Mouse (Mus musculus) left cerebral cortex, postnatal 4 days (tissue): ENCODE data around the gene Dbh. TPM values are rescaled to one million over a fixed set of nuclear protein-coding genes. Genes with fewer than 3 reads are reported as not detected.

Experiments used
- DNase-seq: peaks from one replicate; pipeline ENCODE4 v3.0.0-alpha.2; 2022
- intact Hi-C: fragments of 180-260 bp; cut with DNase I; formaldehyde crosslinking; loops from one replicate; pipeline ENCODE4 v1.15.1; 2025
- total RNA-seq, 2 experiments: library from RNA; stranded (reverse); gene quantifications; 2 replicates each; pipeline ENCODE4 v1.2.3; 2021

Gene Dbh
- under 1 TPM; 0.30 to 0.58 TPM for total RNA-seq

- no peak for DNase-seq
- intact Hi-C loops = no loop called here
Observed at GRCm38 (mm10) chr2:27164796-27165590, at the start of gene Dbh. TSS of gene Dbh (plus strand) at chr2:27165233.

- intact Hi-C loops = no loop called here
- no peak for DNase-seq
Observed at GRCm38 (mm10) chr2:27118452-27118851, 46.6 kb upstream of the Dbh start.

- intact Hi-C loops = no loop called here
- DNase-seq = no peak
Observed at GRCm38 (mm10) chr2:27119766-27120165, 45.3 kb upstream of the Dbh start.

GRCm38 (mm10) chr2:27120241-27120641, 44.8 kb upstream of the Dbh start:
- intact Hi-C loops = no loop called here
- DNase-seq = peak; percentile 88

GRCm38 (mm10) chr2:27121626-27122355, 43.2 kb upstream of the Dbh start:
- DNase-seq = peak; percentile 79

GRCm38 (mm10) chr2:27122578-27122977, 42.5 kb upstream of the Dbh start:
- intact Hi-C loops = no loop called here
- DNase-seq = no peak

More at GRCm38 (mm10) chr2:27121626-27122355, 43.2 kb upstream of the Dbh start:
- intact Hi-C loops = no loop called here

- intact Hi-C loops = no loop called here
- no peak for DNase-seq
Observed at GRCm38 (mm10) chr2:27123121-27123520, 41.9 kb upstream of the Dbh start.

GRCm38 (mm10) chr2:27125979-27126378, 39.1 kb upstream of the Dbh start:
- peak; percentile 48 for DNase-seq
- intact Hi-C loops = no loop called here

GRCm38 (mm10) chr2:27126496-27126895, 38.5 kb upstream of the Dbh start:
- intact Hi-C loops = no loop called here
- no peak for DNase-seq

- intact Hi-C loops = no loop called here
- no peak for DNase-seq
Observed at GRCm38 (mm10) chr2:27128990-27129389, 36.0 kb upstream of the Dbh start.

GRCm38 (mm10) chr2:27135935-27136334, 29.1 kb upstream of the Dbh start:
- intact Hi-C loops = no loop called here
- peak; percentile 80 for DNase-seq

GRCm38 (mm10) chr2:27136336-27136735, 28.7 kb upstream of the Dbh start:
- intact Hi-C loops = no loop called here
- peak; percentile 80 for DNase-seq

- intact Hi-C loops = no loop called here
- DNase-seq = no peak
Observed at GRCm38 (mm10) chr2:27136789-27137188, 28.2 kb upstream of the Dbh start.

GRCm38 (mm10) chr2:27138356-27138755, 26.7 kb upstream of the Dbh start:
- intact Hi-C loops = no loop called here
- DNase-seq = no peak

- DNase-seq = peak; percentile 21
- intact Hi-C loops = no loop called here
Observed at GRCm38 (mm10) chr2:27141950-27142693, 22.9 kb upstream of the Dbh start, which contains the start of gene Fam163b. TSS of gene Fam163b (minus strand) at chr2:27142491.

GRCm38 (mm10) chr2:27144957-27145356, 20.1 kb upstream of the Dbh start:
- intact Hi-C loops = no loop called here
- DNase-seq = no peak

GRCm38 (mm10) chr2:27146840-27147239, 18.2 kb upstream of the Dbh start:
- no peak for DNase-seq

GRCm38 (mm10) chr2:27149457-27149856, 15.6 kb upstream of the Dbh start:
- intact Hi-C loops = no loop called here

More at GRCm38 (mm10) chr2:27146840-27147239, 18.2 kb upstream of the Dbh start:
- intact Hi-C loops = no loop called here

GRCm38 (mm10) chr2:27154466-27155185, 10.4 kb upstream of the Dbh start:
- intact Hi-C loops = no loop called here
- DNase-seq = peak; percentile 60

More at GRCm38 (mm10) chr2:27149457-27149856, 15.6 kb upstream of the Dbh start:
- no peak for DNase-seq

- DNase-seq = no peak
- intact Hi-C loops = no loop called here
Observed at GRCm38 (mm10) chr2:27156596-27156995, 8.4 kb upstream of the Dbh start.
